Mouse (Mus musculus) kidney, embryonic 14.5 days (tissue): ENCODE measurements around the gene Cryz. TPM values are rescaled to one million over a fixed set of nuclear protein-coding genes. Genes with fewer than 3 reads are reported as not detected.
"Not testable (repeated sequence)": the region's sequence is repeated elsewhere in the genome, so short reads cannot be mapped to it uniquely, and the experiment has no call there.

Experiments
- ATAC-seq: fragments of 200-750 bp; cut with Nextera tagmentation; 2 replicates; pipeline ENCODE4 v1.8.0; 2017; ENCODE audit warnings: moderate number of reproducible peaks, mild to moderate bottlenecking, moderate TSS enrichment, moderate library complexity; ENCODE audit not compliant: low FRiP score, low TSS enrichment
- H3K27ac ChIP-seq: fragments of 300-500 bp; sonication (generic); 2 replicates; pipeline ENCODE4 v1.5.1; 2014; ENCODE audit warnings: low read depth, mild to moderate bottlenecking, low read length, moderate library complexity, mixed read lengths
- H3K27me3 ChIP-seq: fragments of 300-500 bp; sonication (generic); 2 replicates; pipeline ENCODE4 v1.6.1; 2014; ENCODE audit warnings: mild to moderate bottlenecking, low read length; ENCODE audit not compliant: control insufficient read depth, insufficient read depth
- H3K36me3 ChIP-seq: fragments of 300-500 bp; sonication (generic); 2 replicates; pipeline ENCODE4 v1.6.1; 2014; ENCODE audit warnings: low read length, mixed read lengths; ENCODE audit not compliant: control insufficient read depth, insufficient read depth
- H3K4me1 ChIP-seq: fragments of 300-500 bp; sonication (generic); 2 replicates; pipeline ENCODE4 v1.6.1; 2014; ENCODE audit warnings: low read length, mixed read lengths; ENCODE audit not compliant: control insufficient read depth, insufficient read depth
- H3K4me2 ChIP-seq: fragments of 300-500 bp; sonication (generic); replicated peaks from 2 replicates; pipeline ENCODE4 v1.6.1; 2014; ENCODE audit warnings: low read depth, mild to moderate bottlenecking, low read length
- H3K4me3 ChIP-seq: fragments of 300-500 bp; sonication (generic); 2 replicates; pipeline ENCODE4 v1.5.1; 2014; ENCODE audit warnings: mild to moderate bottlenecking, low read length
- H3K9ac ChIP-seq: fragments of 300-500 bp; sonication (generic); 2 replicates; pipeline ENCODE4 v1.6.1; 2014; ENCODE audit warnings: low read depth, mild to moderate bottlenecking, low read length, moderate library complexity
- H3K9me3 ChIP-seq: fragments of 300-500 bp; sonication (generic); 2 replicates; pipeline ENCODE4 v1.6.1; 2016; ENCODE audit warnings: low read length; ENCODE audit not compliant: control insufficient read depth
- WGBS: fragments of 180-500 bp; shearing (Covaris S2); extraction: QIAGEN DNeasy Blood & Tissue Kit; methylation state at CpG from one replicate; pipeline ENCODE4 v1.1.7; 2014; 5-methylcytosine and 5-hydroxymethylcytosine counted together
- polyA plus RNA-seq: library from polyadenylated mRNA; unstranded; fragments of >200 nt; fragmentation: Nextera tagmentation; extraction: Ambion mirVana; gene quantifications from 2 replicates; pipeline ENCODE4 v1.2.1, GENCODE M21; 2014

Cryz gene
- polyA plus RNA-seq, 1 experiment from 2014 or later = 33.4 TPM

GRCm38 (mm10) chr3:154628284-154628683, 31.8 kb downstream of the Cryz start:
- no peaks in the 10 kb centered on the region for H3K9me3 ChIP-seq
- no peaks in the 10 kb centered on the region for H3K36me3 ChIP-seq
- no peak overlapping the region for H3K4me2 ChIP-seq
- no peaks in the 10 kb centered on the region for H3K27me3 ChIP-seq
- no peak overlapping the region for H3K4me3 ChIP-seq
- ATAC-seq = 0 out of 2 replicates have a peak, but pooled peaks have one; percentile 62
- H3K4me1 ChIP-seq = no peaks in the 10 kb centered on the region
- H3K9ac ChIP-seq = no peak overlapping the region
- H3K27ac ChIP-seq = no peak overlapping the region

GRCm38 (mm10) chr3:154631281-154631680, 34.8 kb downstream of the Cryz start:
- not testable (repeated sequence) for H3K4me3 ChIP-seq, H3K36me3 ChIP-seq, H3K4me1 ChIP-seq, H3K27ac ChIP-seq, H3K27me3 ChIP-seq, ATAC-seq, H3K9ac ChIP-seq, H3K9me3 ChIP-seq, H3K4me2 ChIP-seq
- 94% methylated on average over 2 of the region's 2 CpGs for WGBS

- H3K4me2 ChIP-seq = no peak overlapping the region
- H3K27ac ChIP-seq = no peak overlapping the region
- no peak overlapping the region for H3K4me3 ChIP-seq
- no peak for ATAC-seq
- no peaks in the 10 kb centered on the region for H3K9me3 ChIP-seq
- no peaks in the 10 kb centered on the region for H3K36me3 ChIP-seq
- 85% methylated on average over 5 of the region's 5 CpGs for WGBS
- H3K27me3 ChIP-seq = no peaks in the 10 kb centered on the region
- no peaks in the 10 kb centered on the region for H3K4me1 ChIP-seq
- H3K9ac ChIP-seq = no peak overlapping the region
Measured at GRCm38 (mm10) chr3:154633091-154633490, 36.6 kb downstream of the Cryz start.

GRCm38 (mm10) chr3:154646638-154647442, 50.3 kb downstream of the Cryz start:
- Histone ChIP-seq H3K27me3 (peaks cover under 1% of the 10 kb centered on the region; the same call in 1 of the 2 replicates), H3K4me1 (no peaks in the 10 kb centered on the region), H3K36me3 (no peaks in the 10 kb centered on the region), H3K27ac (no peak overlapping the region), H3K4me2 (peak overlapping the region; percentile 33), H3K4me3 (peak overlapping the region; percentile 4; the same call in 1 of the 2 replicates), H3K9ac (no peak overlapping the region), H3K9me3 (no peaks in the 10 kb centered on the region)
- peak; percentile 16; the same call in 1 of the 2 replicates for ATAC-seq
- WGBS = 44% methylated on average over 29 of the region's 29 CpGs

- no peak for ATAC-seq
- H3K27me3 ChIP-seq = peaks cover 5% of the 10 kb centered on the region; the same call in 1 of the 2 replicates
- H3K4me2 ChIP-seq = peak overlapping the region; percentile 33
- no peaks in the 10 kb centered on the region for H3K9me3 ChIP-seq
- H3K4me3 ChIP-seq = no peak overlapping the region; the same call in 1 of the 2 replicates
- 56% methylated on average over 7 of the region's 7 CpGs for WGBS
- no peaks in the 10 kb centered on the region for H3K4me1 ChIP-seq
- no peak overlapping the region for H3K9ac ChIP-seq
- H3K36me3 ChIP-seq = no peaks in the 10 kb centered on the region
- no peak overlapping the region for H3K27ac ChIP-seq
Measured at GRCm38 (mm10) chr3:154647443-154647780, 50.9 kb downstream of the Cryz start.

- 65% methylated on average over 20 of the region's 20 CpGs for WGBS
- Histone ChIP-seq H3K27ac (no peak overlapping the region), H3K4me3 (no peak overlapping the region), H3K36me3 (no peaks in the 10 kb centered on the region), H3K9me3 (no peaks in the 10 kb centered on the region), H3K9ac (no peak overlapping the region), H3K27me3 (peaks cover 9% of the 10 kb centered on the region; the same call in 1 of the 2 replicates), H3K4me2 (no peak overlapping the region), H3K4me1 (no peaks in the 10 kb centered on the region)
- 0 out of 2 replicates have a peak, but pooled peaks have one; percentile 47 for ATAC-seq
Measured at GRCm38 (mm10) chr3:154649411-154650285, 53.1 kb downstream of the Cryz start.

GRCm38 (mm10) chr3:154651192-154651821, 54.8 kb downstream of the Cryz start:
- ATAC-seq = no peak
- peaks cover 9% of the 10 kb centered on the region; the same call in 1 of the 2 replicates for H3K27me3 ChIP-seq
- no peak overlapping the region for H3K9ac ChIP-seq
- no peak overlapping the region for H3K4me2 ChIP-seq
- H3K9me3 ChIP-seq = no peaks in the 10 kb centered on the region
- no peak overlapping the region for H3K27ac ChIP-seq
- no peak overlapping the region for H3K4me3 ChIP-seq
- no peaks in the 10 kb centered on the region for H3K4me1 ChIP-seq
- 83% methylated on average over 10 of the region's 10 CpGs for WGBS
- H3K36me3 ChIP-seq = no peaks in the 10 kb centered on the region

GRCm38 (mm10) chr3:154652581-154653420, 56.3 kb downstream of the Cryz start:
- no peaks in the 10 kb centered on the region for H3K9me3 ChIP-seq
- no peak overlapping the region for H3K4me3 ChIP-seq
- H3K27me3 ChIP-seq = peaks cover 9% of the 10 kb centered on the region; the same call in 1 of the 2 replicates
- no peak overlapping the region for H3K27ac ChIP-seq
- no peaks in the 10 kb centered on the region for H3K36me3 ChIP-seq
- H3K9ac ChIP-seq = no peak overlapping the region
- 47% methylated on average over 24 of the region's 24 CpGs for WGBS
- peak; percentile 70 for ATAC-seq
- no peak overlapping the region for H3K4me2 ChIP-seq
- no peaks in the 10 kb centered on the region for H3K4me1 ChIP-seq
